Mouse (Mus musculus) midbrain, embryonic 14.5 days (tissue): ENCODE measurements at regions not wholly inside any gene's neighbourhood (a gene's known extent, or its start where the extent isn't known, plus 50 kb on each side); places are given as distances from the start of the nearest gene placed in this dataset.

Experiments used
- ATAC-seq: fragments of 200-750 bp; cut with Nextera tagmentation; 2 replicates; pipeline ENCODE4 v1.8.0; 2017; ENCODE audit warnings: moderate number of reproducible peaks, moderate library complexity; ENCODE audit not compliant: low FRiP score, low TSS enrichment
- DNase-seq: peaks from one replicate; pipeline ENCODE4 v3.0.0-alpha.2; 2015
- H3K27ac ChIP-seq: fragments of 300-500 bp; sonication (generic); replicated peaks from 2 replicates; pipeline ENCODE4 v1.5.1; 2014; ENCODE audit warnings: mild to moderate bottlenecking, low read depth, low read length, moderate library complexity
- H3K27me3 ChIP-seq: fragments of 300-500 bp; sonication (generic); 2 replicates; pipeline ENCODE4 v1.6.1; 2014; ENCODE audit warnings: low read length, control low read depth, mixed read lengths; ENCODE audit not compliant: control insufficient read depth, insufficient read depth
- H3K36me3 ChIP-seq: fragments of 300-500 bp; sonication (generic); 2 replicates; pipeline ENCODE4 v1.6.1; 2014; ENCODE audit warnings: low read length, control low read depth; ENCODE audit not compliant: control insufficient read depth, insufficient read depth
- H3K4me1 ChIP-seq: fragments of 300-500 bp; sonication (generic); 2 replicates; pipeline ENCODE4 v1.6.1; 2014; ENCODE audit warnings: mild to moderate bottlenecking, antibody characterized with exemption, low read length, control low read depth; ENCODE audit not compliant: control insufficient read depth, insufficient read depth
- H3K4me2 ChIP-seq: fragments of 300-500 bp; sonication (generic); 2 replicates; pipeline ENCODE4 v1.6.1; 2014; ENCODE audit warnings: mild to moderate bottlenecking, low read length, moderate library complexity
- H3K4me3 ChIP-seq: fragments of 300-500 bp; sonication (generic); replicated peaks from 2 replicates; pipeline ENCODE4 v1.5.1; 2014; ENCODE audit warnings: low read depth, low read length
- H3K9ac ChIP-seq: fragments of 300-500 bp; sonication (generic); replicated peaks from 2 replicates; pipeline ENCODE4 v1.6.1; 2014; ENCODE audit warnings: mild to moderate bottlenecking, low read length, moderate library complexity
- H3K9me3 ChIP-seq: fragments of 300-500 bp; sonication (generic); 2 replicates; pipeline ENCODE4 v1.6.1; 2016; ENCODE audit warnings: low read length, control low read depth, mixed read lengths; ENCODE audit not compliant: control insufficient read depth
- whole genome bisulfite sequencing: fragments of 180-500 bp; shearing (Covaris S2); extraction: QIAGEN DNeasy Blood & Tissue Kit; methylation state at CpG from one replicate; pipeline ENCODE4 v1.1.7; 2014; 5-methylcytosine and 5-hydroxymethylcytosine counted together

GRCm38 (mm10) chr17:63690829-63691689 is 171.8 kb upstream of the Fer start:
- Histone ChIP-seq H3K27me3 (no peaks in the 10 kb centered on the region), H3K27ac (no peak overlapping the region), H3K9me3 (no peaks in the 10 kb centered on the region), H3K4me2 (no peak overlapping the region), H3K4me3 (no peak overlapping the region), H3K4me1 (no peaks in the 10 kb centered on the region), H3K9ac (no peak overlapping the region), H3K36me3 (no peaks in the 10 kb centered on the region)
- no peak for DNase-seq
- 79% methylated on average over 11 of the region's 11 CpGs for WGBS
- ATAC-seq: no peak

DNA sequence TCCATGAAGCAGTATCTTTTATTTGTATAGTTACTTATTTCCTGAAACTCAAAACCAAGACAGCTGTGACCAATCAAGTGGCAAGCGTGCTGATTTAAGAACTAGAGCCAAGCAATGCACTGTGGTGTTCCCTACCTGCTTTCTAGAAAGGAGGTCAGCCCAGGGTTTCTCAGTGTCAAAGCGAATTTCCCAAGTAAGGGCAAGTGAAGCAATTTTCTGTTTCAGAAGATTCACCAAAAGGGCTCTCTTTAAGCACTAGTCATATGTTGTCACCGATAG is 171.2 kb upstream of the Fer start:
- H3K4me3 ChIP-seq: no peak overlapping the region
- WGBS: 81% methylated on average over 3 of the region's 3 CpGs
- H3K36me3 ChIP-seq: no peaks in the 10 kb centered on the region
- no peaks in the 10 kb centered on the region for H3K27me3 ChIP-seq
- H3K4me1 ChIP-seq: no peaks in the 10 kb centered on the region
- no peak overlapping the region for H3K9ac ChIP-seq
- H3K27ac ChIP-seq: no peak overlapping the region
- H3K9me3 ChIP-seq: no peaks in the 10 kb centered on the region
- ATAC-seq (no peak), DNase-seq (no peak)
- H3K4me2 ChIP-seq: no peak overlapping the region

GRCm38 (mm10) chr17:63693274-63693673 is 169.6 kb upstream of the Fer start:
- WGBS: 65% methylated on average over 1 of the region's 1 CpGs
- no peak overlapping the region for H3K4me3 ChIP-seq
- H3K9me3 ChIP-seq: no peaks in the 10 kb centered on the region
- DNase-seq (no peak), ATAC-seq (no peak)
- H3K9ac ChIP-seq: no peak overlapping the region
- H3K27me3 ChIP-seq: no peaks in the 10 kb centered on the region
- no peaks in the 10 kb centered on the region for H3K4me1 ChIP-seq
- H3K36me3 ChIP-seq: no peaks in the 10 kb centered on the region
- H3K27ac ChIP-seq: no peak overlapping the region
- no peak overlapping the region for H3K4me2 ChIP-seq

- no peaks in the 10 kb centered on the region for H3K36me3 ChIP-seq
- H3K27me3 ChIP-seq: no peaks in the 10 kb centered on the region
- DNase-seq: no peak
- H3K4me2 ChIP-seq: no peak overlapping the region
- no peak overlapping the region for H3K27ac ChIP-seq
- no peak overlapping the region for H3K9ac ChIP-seq
- no peak overlapping the region for H3K4me3 ChIP-seq
- ATAC-seq: no peak
- 89% methylated on average over 6 of the region's 6 CpGs for WGBS
- H3K9me3 ChIP-seq: no peaks in the 10 kb centered on the region
- H3K4me1 ChIP-seq: no peaks in the 10 kb centered on the region
Observed at GRCm38 (mm10) chr17:63699537-63699936, 163.3 kb upstream of the Fer start.

DNA sequence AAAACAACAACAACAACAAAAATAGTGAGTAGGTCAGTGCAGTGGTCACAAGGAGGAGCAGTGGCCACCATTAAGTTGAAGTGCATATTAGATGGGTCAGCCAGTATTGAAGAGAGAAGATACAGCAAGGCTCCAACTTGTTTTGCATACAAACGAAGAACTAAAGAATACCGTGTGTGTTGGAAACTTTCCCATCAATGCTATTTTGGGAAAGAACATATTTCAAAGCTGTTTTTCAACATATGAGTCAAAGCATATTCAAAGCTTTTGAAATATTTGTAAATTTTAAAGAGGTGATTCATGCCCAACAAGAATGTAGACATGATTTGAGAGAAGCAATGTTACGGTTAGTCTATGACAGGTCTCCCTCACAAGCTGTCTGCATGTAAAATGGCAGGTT is 157.9 kb upstream of the Fer start:
- H3K4me3 ChIP-seq: no peak overlapping the region
- H3K36me3 ChIP-seq: no peaks in the 10 kb centered on the region
- H3K9me3 ChIP-seq: no peaks in the 10 kb centered on the region
- no peaks in the 10 kb centered on the region for H3K4me1 ChIP-seq
- no peak for ATAC-seq
- DNase-seq: no peak
- 96% methylated on average over 3 of the region's 3 CpGs for WGBS
- H3K27ac ChIP-seq: no peak overlapping the region
- H3K27me3 ChIP-seq: no peaks in the 10 kb centered on the region
- no peak overlapping the region for H3K4me2 ChIP-seq
- no peak overlapping the region for H3K9ac ChIP-seq

- no peak for DNase-seq
- no peak overlapping the region for H3K27ac ChIP-seq
- WGBS: 79% methylated on average over 6 of the region's 6 CpGs
- no peaks in the 10 kb centered on the region for H3K9me3 ChIP-seq
- H3K27me3 ChIP-seq: no peaks in the 10 kb centered on the region
- no peak overlapping the region for H3K4me2 ChIP-seq
- H3K36me3 ChIP-seq: no peaks in the 10 kb centered on the region
- no peak overlapping the region for H3K4me3 ChIP-seq
- no peak for ATAC-seq
- 0 out of 2 replicates have a peak, but pooled peaks cover 3% of the 10 kb centered on the region for H3K4me1 ChIP-seq
- H3K9ac ChIP-seq: no peak overlapping the region
Observed at GRCm38 (mm10) chr17:63712937-63713336, 149.9 kb upstream of the Fer start.

- ATAC-seq: no peak
- no peak overlapping the region for H3K9ac ChIP-seq
- H3K4me2 ChIP-seq: no peak overlapping the region
- H3K27ac ChIP-seq: no peak overlapping the region
- H3K4me1 ChIP-seq: 0 out of 2 replicates have a peak, but pooled peaks cover 3% of the 10 kb centered on the region
- no peaks in the 10 kb centered on the region for H3K27me3 ChIP-seq
- H3K9me3 ChIP-seq: no peaks in the 10 kb centered on the region
- no peaks in the 10 kb centered on the region for H3K36me3 ChIP-seq
- DNase-seq: no peak
- H3K4me3 ChIP-seq: no peak overlapping the region
- 89% methylated on average over 9 of the region's 9 CpGs for WGBS
Observed at GRCm38 (mm10) chr17:63715687-63716086, 147.2 kb upstream of the Fer start.

DNA sequence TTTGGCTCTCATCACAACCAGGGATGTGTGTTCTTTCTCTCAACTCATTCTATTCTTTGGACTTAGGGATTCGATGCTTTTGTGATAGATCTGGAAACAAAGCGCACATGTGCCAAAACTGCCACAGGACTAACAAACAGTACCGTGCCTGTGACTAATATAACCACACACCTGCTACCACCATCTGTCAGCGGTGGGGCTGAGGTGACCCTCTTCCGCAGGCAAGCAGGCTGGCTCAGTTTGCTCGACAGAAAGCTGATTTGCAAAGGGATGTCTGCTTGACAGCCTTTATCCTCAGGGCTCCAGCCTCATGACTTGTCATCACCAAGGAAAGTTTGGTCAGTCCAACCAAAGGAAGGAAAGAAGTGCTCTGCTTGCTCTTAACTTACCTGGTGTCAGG is 146.7 kb upstream of the Fer start:
- peak; percentile 35 for DNase-seq

GRCm38 (mm10) chr17:63717051-63717578 is 145.7 kb upstream of the Fer start:
- no peaks in the 10 kb centered on the region for H3K9me3 ChIP-seq
- no peak overlapping the region for H3K27ac ChIP-seq
- ATAC-seq: no peak
- 40% methylated on average over 9 of the region's 9 CpGs for WGBS
- 0 out of 2 replicates have a peak, but pooled peaks cover 3% of the 10 kb centered on the region for H3K4me1 ChIP-seq
- H3K36me3 ChIP-seq: no peaks in the 10 kb centered on the region
- DNase-seq: peak; percentile 30
- H3K27me3 ChIP-seq: no peaks in the 10 kb centered on the region
- no peak overlapping the region for H3K4me2 ChIP-seq
- H3K4me3 ChIP-seq: no peak overlapping the region
- H3K9ac ChIP-seq: no peak overlapping the region

More for the DNA sequence above, 146.7 kb upstream of the Fer start:
- H3K4me1 ChIP-seq: 0 out of 2 replicates have a peak, but pooled peaks cover 3% of the 10 kb centered on the region
- no peak overlapping the region for H3K4me3 ChIP-seq
- no peaks in the 10 kb centered on the region for H3K36me3 ChIP-seq
- no peaks in the 10 kb centered on the region for H3K27me3 ChIP-seq
- H3K4me2 ChIP-seq: no peak overlapping the region
- H3K9ac ChIP-seq: no peak overlapping the region
- ATAC-seq: no peak
- H3K9me3 ChIP-seq: no peaks in the 10 kb centered on the region
- no peak overlapping the region for H3K27ac ChIP-seq
- WGBS: 56% methylated on average over 6 of the region's 6 CpGs
